Mouse (Mus musculus): ENCODE measurements around the gene Omt2b. TPM values are rescaled to one million over a fixed set of nuclear protein-coding genes. Genes with fewer than 3 reads are reported as not detected.

Gene Omt2b
- polyA plus RNA-seq, 1 experiment from 2014 or later: not detected

- no peak overlapping the region for H3K27ac ChIP-seq (ENCODE audit: low read depth, low read length)
- no peaks in the 10 kb centered on the region for H3K9me3 ChIP-seq (ENCODE audit: control insufficient read depth, low read length)
- 0 out of 2 replicates have a peak, but pooled peaks cover 2% of the 10 kb centered on the region for H3K27me3 ChIP-seq (ENCODE audit: control insufficient read depth, insufficient read depth, low read length)
- ATAC-seq (ENCODE audit: low FRiP score) (no peak), DNase-seq (ENCODE audit: low spot score, missing footprints) (no peak)
- no peak overlapping the region for H3K4me2 ChIP-seq
- H3K36me3 ChIP-seq (ENCODE audit: control insufficient read depth, insufficient read depth, low read length): no peaks in the 10 kb centered on the region
- H3K4me3 ChIP-seq (ENCODE audit: low read depth, low read length): no peak overlapping the region
- H3K4me1 ChIP-seq (ENCODE audit: control insufficient read depth, insufficient read depth, low read length): peaks cover 4% of the 10 kb centered on the region
- 91% methylated on average over 10 of the region's 10 CpGs for WGBS
- no peak overlapping the region for H3K9ac ChIP-seq (ENCODE audit: low read length)
Measured at GRCm38 (mm10) chr9:78372827-78373504, 45.6 kb downstream of the Omt2b start.

GRCm38 (mm10) chr9:78374397-78374796, 47.0 kb downstream of the Omt2b start:
- H3K27ac ChIP-seq (ENCODE audit: low read depth, low read length): no peak overlapping the region
- H3K36me3 ChIP-seq (ENCODE audit: control insufficient read depth, insufficient read depth, low read length): no peaks in the 10 kb centered on the region
- H3K4me3 ChIP-seq (ENCODE audit: low read depth, low read length): no peak overlapping the region
- ATAC-seq (ENCODE audit: low FRiP score) (no peak), DNase-seq (ENCODE audit: low spot score, missing footprints) (no peak)
- H3K9me3 ChIP-seq (ENCODE audit: control insufficient read depth, low read length): no peaks in the 10 kb centered on the region
- no peak overlapping the region for H3K9ac ChIP-seq (ENCODE audit: low read length)
- peaks cover 2% of the 10 kb centered on the region; the same call in 1 of the 2 replicates for H3K27me3 ChIP-seq (ENCODE audit: control insufficient read depth, insufficient read depth, low read length)
- H3K4me1 ChIP-seq (ENCODE audit: control insufficient read depth, insufficient read depth, low read length): peaks cover 6% of the 10 kb centered on the region
- WGBS: 70% methylated on average over 5 of the region's 5 CpGs
- no peak overlapping the region for H3K4me2 ChIP-seq

GRCm38 (mm10) chr9:78374885-78375389, 47.5 kb downstream of the Omt2b start:
- Histone ChIP-seq H3K9ac (ENCODE audit: low read length) (no peak overlapping the region), H3K36me3 (ENCODE audit: control insufficient read depth, insufficient read depth, low read length) (no peaks in the 10 kb centered on the region), H3K27me3 (ENCODE audit: control insufficient read depth, insufficient read depth, low read length) (peaks cover 2% of the 10 kb centered on the region; the same call in 1 of the 2 replicates), H3K27ac (ENCODE audit: low read depth, low read length) (no peak overlapping the region), H3K4me2 (no peak overlapping the region), H3K9me3 (ENCODE audit: control insufficient read depth, low read length) (no peaks in the 10 kb centered on the region), H3K4me3 (ENCODE audit: low read depth, low read length) (no peak overlapping the region), H3K4me1 (ENCODE audit: control insufficient read depth, insufficient read depth, low read length) (peaks cover 6% of the 10 kb centered on the region)
- ATAC-seq (ENCODE audit: low FRiP score) (no peak), DNase-seq (ENCODE audit: low spot score, missing footprints) (no peak)
- 84% methylated on average over 1 of the region's 1 CpGs for WGBS

GRCm38 (mm10) chr9:78375486-78375885, 48.1 kb downstream of the Omt2b start:
- H3K27me3 ChIP-seq (ENCODE audit: control insufficient read depth, insufficient read depth, low read length): peaks cover 2% of the 10 kb centered on the region; the same call in 1 of the 2 replicates
- WGBS: 74% methylated on average over 4 of the region's 4 CpGs
- H3K9me3 ChIP-seq (ENCODE audit: control insufficient read depth, low read length): no peaks in the 10 kb centered on the region
- DNase-seq (ENCODE audit: low spot score, missing footprints): no peak
- H3K4me3 ChIP-seq (ENCODE audit: low read depth, low read length): no peak overlapping the region
- ATAC-seq (ENCODE audit: low FRiP score): no peak
- H3K27ac ChIP-seq (ENCODE audit: low read depth, low read length): no peak overlapping the region
- H3K9ac ChIP-seq (ENCODE audit: low read length): no peak overlapping the region
- no peak overlapping the region for H3K4me2 ChIP-seq
- H3K4me1 ChIP-seq (ENCODE audit: control insufficient read depth, insufficient read depth, low read length): peaks cover 6% of the 10 kb centered on the region
- H3K36me3 ChIP-seq (ENCODE audit: control insufficient read depth, insufficient read depth, low read length): no peaks in the 10 kb centered on the region

DNA sequence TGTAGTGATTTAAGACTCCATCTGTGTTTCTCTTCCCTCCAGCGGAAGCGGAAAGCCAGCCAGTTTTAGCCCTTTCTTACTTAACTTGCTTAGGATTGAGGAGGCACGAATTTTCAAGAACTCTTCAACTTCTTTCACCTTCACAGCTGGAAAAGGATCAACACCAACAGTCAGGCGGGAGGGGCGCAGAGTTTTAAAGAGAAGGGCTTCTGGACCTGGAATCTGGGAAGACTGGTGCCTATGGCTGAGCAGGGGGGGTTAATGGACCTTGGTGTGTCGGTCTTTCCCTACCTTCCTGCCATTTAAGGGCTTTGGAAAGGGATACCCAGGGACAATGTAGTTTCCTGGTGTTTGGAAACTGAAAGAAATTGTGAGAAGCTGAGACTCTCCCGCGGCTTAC, 50.2 kb downstream of the Omt2b start:
- Histone ChIP-seq H3K4me3 (ENCODE audit: low read depth, low read length) (0 out of 2 replicates have a peak overlapping the region, but pooled peaks have one; percentile 30), H3K27ac (ENCODE audit: low read depth, low read length) (no peak overlapping the region), H3K27me3 (ENCODE audit: control insufficient read depth, insufficient read depth, low read length) (peaks cover 2% of the 10 kb centered on the region; the same call in 1 of the 2 replicates), H3K9me3 (ENCODE audit: control insufficient read depth, low read length) (no peaks in the 10 kb centered on the region), H3K36me3 (ENCODE audit: control insufficient read depth, insufficient read depth, low read length) (no peaks in the 10 kb centered on the region), H3K9ac (ENCODE audit: low read length) (no peak overlapping the region; the same call in 1 of the 2 replicates), H3K4me1 (ENCODE audit: control insufficient read depth, insufficient read depth, low read length) (peaks cover 6% of the 10 kb centered on the region), H3K4me2 (peak overlapping the region; percentile 64)
- ATAC-seq (ENCODE audit: low FRiP score): no peak
- peak; percentile 86 for DNase-seq (ENCODE audit: low spot score, missing footprints)
- WGBS: 21% methylated on average over 8 of the region's 8 CpGs

GRCm38 (mm10) chr9:78378113-78378785, 50.9 kb downstream of the Omt2b start, which contains the start of gene Ooep:
Ooep (minus strand) TSS chr9:78378725.
- peak within 1 kb of the TSS; percentile 52 for H3K9ac ChIP-seq (ENCODE audit: low read length)
- peaks cover 2% of the 10 kb centered on the region; the same call in 1 of the 2 replicates for H3K27me3 ChIP-seq (ENCODE audit: control insufficient read depth, insufficient read depth, low read length)
- H3K4me2 ChIP-seq: peak within 1 kb of the TSS; percentile 64
- DNase-seq (ENCODE audit: low spot score, missing footprints): peak; percentile 89
- H3K36me3 ChIP-seq (ENCODE audit: control insufficient read depth, insufficient read depth, low read length): no peaks in the 10 kb centered on the region
- ATAC-seq (ENCODE audit: low FRiP score): peak; percentile 86
- H3K27ac ChIP-seq (ENCODE audit: low read depth, low read length): no peak within 1 kb of the TSS
- peaks cover 6% of the 10 kb centered on the region for H3K4me1 ChIP-seq (ENCODE audit: control insufficient read depth, insufficient read depth, low read length)
- no peaks in the 10 kb centered on the region for H3K9me3 ChIP-seq (ENCODE audit: control insufficient read depth, low read length)
- H3K4me3 ChIP-seq (ENCODE audit: low read depth, low read length): peak within 1 kb of the TSS; percentile 30
- WGBS: 3% methylated on average over 19 of the region's 23 CpGs

Other genes with a start within 250 kb of the Omt2b start
- gene Fbxo9, start 218.5 kb upstream of the Omt2b start, polyA plus RNA-seq (2014; fragmentation: Nextera tagmentation; extraction: Ambion mirVana): 31.6 and 33.5 TPM in 2 replicates
- 35.3 and 35.9 TPM in 2 replicates for gene Ick, start 218.4 kb upstream of the Omt2b start, polyA plus RNA-seq (2014; fragmentation: Nextera tagmentation; extraction: Ambion mirVana)
- 24.9 and 27.2 TPM in 2 replicates for gene Gsta4, start 144.8 kb upstream of the Omt2b start, polyA plus RNA-seq (2014; fragmentation: Nextera tagmentation; extraction: Ambion mirVana)
- not detected in 2 replicates for gene Gsta1, start 96.9 kb upstream of the Omt2b start, polyA plus RNA-seq (2014; fragmentation: Nextera tagmentation; extraction: Ambion mirVana)
- gene Gm3776, start 70.5 kb upstream of the Omt2b start, polyA plus RNA-seq (2014; fragmentation: Nextera tagmentation; extraction: Ambion mirVana): not detected in 2 replicates
- gene Gm10639, start 37.7 kb upstream of the Omt2b start, polyA plus RNA-seq (2014; fragmentation: Nextera tagmentation; extraction: Ambion mirVana): not detected in 2 replicates
- gene Omt2a, start 12.8 kb upstream of the Omt2b start, polyA plus RNA-seq (2014; fragmentation: Nextera tagmentation; extraction: Ambion mirVana): not detected in 2 replicates
- not detected in 2 replicates for gene Gsta2, start 28.2 kb downstream of the Omt2b start, polyA plus RNA-seq (2014; fragmentation: Nextera tagmentation; extraction: Ambion mirVana)
- gene Dppa5a, start 40.6 kb downstream of the Omt2b start, polyA plus RNA-seq (2014; fragmentation: Nextera tagmentation; extraction: Ambion mirVana): 0.25 and 0.76 TPM in 2 replicates
- 1.4 and 1.8 TPM in 2 replicates for gene Ooep, start 51.1 kb downstream of the Omt2b start, polyA plus RNA-seq (2014; fragmentation: Nextera tagmentation; extraction: Ambion mirVana)
- 0.11 and 0.56 TPM in 2 replicates for gene Ddx43, start 68.2 kb downstream of the Omt2b start, polyA plus RNA-seq (2014; fragmentation: Nextera tagmentation; extraction: Ambion mirVana)
- gene Cgas, start 115.6 kb downstream of the Omt2b start, polyA plus RNA-seq (2014; fragmentation: Nextera tagmentation; extraction: Ambion mirVana): 0.51 and 0.63 TPM in 2 replicates
- gene Mto1, start 120.6 kb downstream of the Omt2b start, polyA plus RNA-seq (2014; fragmentation: Nextera tagmentation; extraction: Ambion mirVana): 26.0 and 28.3 TPM in 2 replicates
- 0.52 and 1.1 TPM in 2 replicates for gene Gm17324, start 121.2 kb downstream of the Omt2b start, polyA plus RNA-seq (2014; fragmentation: Nextera tagmentation; extraction: Ambion mirVana)
- gene Eef1a1, start 161.6 kb downstream of the Omt2b start, polyA plus RNA-seq (2014; fragmentation: Nextera tagmentation; extraction: Ambion mirVana): 4,628 and 4,661 TPM in 2 replicates